Mouse (Mus musculus) myocyte (in vitro differentiated cells): ENCODE measurements at regions not wholly inside any gene's neighbourhood (a gene's known extent, or its start where the extent isn't known, plus 50 kb on each side); places are given as distances from the start of the nearest gene placed in this dataset.

Experiments
- MYOD1 ChIP-seq, 3 experiments: IDR thresholded peaks; one replicate each; pipeline ENCODE4 v1.6.1; 2011; ENCODE audit warnings: control low read depth in 2 of 3, low read depth in 2 of 3, mild to moderate bottlenecking in 2 of 3, moderate library complexity in 1 of 3; ENCODE audit not compliant: insufficient read length in 2 of 3, control insufficient read depth in 1 of 3
- POLR2AphosphoS2 ChIP-seq: IDR thresholded peaks from one replicate; pipeline ENCODE4 v1.6.1; 2011; ENCODE audit warnings: low read depth, control low read depth; ENCODE audit not compliant: insufficient read length

DNA sequence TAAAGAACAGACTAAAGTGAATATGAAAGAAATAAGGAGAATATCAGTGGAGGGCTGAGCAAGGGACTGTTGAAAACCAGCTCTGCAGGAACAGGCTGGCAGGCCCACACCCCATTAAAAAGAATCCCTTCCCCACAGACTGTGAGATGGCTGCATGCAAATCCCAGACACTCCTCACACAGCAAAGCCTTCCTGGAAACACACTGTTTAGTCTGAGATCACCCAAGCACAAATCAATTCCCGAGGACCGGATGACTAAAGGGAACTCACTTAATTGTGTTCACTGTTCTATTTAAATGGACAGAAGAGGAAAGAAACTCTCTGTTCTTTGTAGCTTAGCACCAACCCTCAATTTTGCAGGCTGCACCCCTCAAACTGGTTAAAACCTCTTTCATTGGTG is 66.9 kb upstream of the Rnf152 start:
- TF ChIP-seq POLR2AphosphoS2 (no peak), MYOD1 (IDR thresholded peaks at IDR 0.05; ENCODE audit: control insufficient read depth in 1 of 3, insufficient read length in 2 of 3, low read depth in 2 of 3) (no peak)
